Mouse (Mus musculus) lung, adult 2 months (tissue): ENCODE measurements around the gene Kcp. TPM values are rescaled to one million over a fixed set of nuclear protein-coding genes. Genes with fewer than 3 reads are reported as not detected.

Experiments
- DNase-seq: peaks from one replicate; pipeline ENCODE4 v3.0.0; 2022
- H3K4me1 ChIP-seq: fragments of 200-500 bp; 2 replicates; pipeline ENCODE4 v1.6.1; 2011; ENCODE audit warnings: low read length; ENCODE audit not compliant: control insufficient read depth, insufficient read depth
- H3K4me3 ChIP-seq: fragments of 200-500 bp; replicated peaks from 2 replicates; pipeline ENCODE3; 2011; ENCODE audit warnings: low read depth, mild to moderate bottlenecking, control low read depth, low read length; ENCODE audit errors: extremely low read depth
- CTCF ChIP-seq: fragments of 200-500 bp; IDR thresholded peaks from 2 replicates; pipeline ENCODE4 v1.5.1; 2011; ENCODE audit warnings: mild to moderate bottlenecking, low read length, control low read depth; ENCODE audit not compliant: insufficient read depth
- POLR2A ChIP-seq: fragments of 200-500 bp; IDR thresholded peaks from 2 replicates; pipeline ENCODE4 v1.6.1; 2011; ENCODE audit warnings: low read depth, mild to moderate bottlenecking, control low read depth, low read length, borderline replicate concordance; ENCODE audit errors: extremely low read depth
- WGBS: fragments of 180-500 bp; shearing (Covaris S2); methylation state at CpG from one replicate; pipeline ENCODE4 v1.1.7; 2018; 5-methylcytosine and 5-hydroxymethylcytosine counted together
- polyA plus RNA-seq: library from polyadenylated mRNA; depleted of rRNA; stranded (reverse); fragments of >200 nt; gene quantifications from 2 replicates; pipeline ENCODE4 v1.2.3, GENCODE M21; 2012

Gene Kcp
- polyA plus RNA-seq, 1 experiment: 12.3 TPM

DNA sequence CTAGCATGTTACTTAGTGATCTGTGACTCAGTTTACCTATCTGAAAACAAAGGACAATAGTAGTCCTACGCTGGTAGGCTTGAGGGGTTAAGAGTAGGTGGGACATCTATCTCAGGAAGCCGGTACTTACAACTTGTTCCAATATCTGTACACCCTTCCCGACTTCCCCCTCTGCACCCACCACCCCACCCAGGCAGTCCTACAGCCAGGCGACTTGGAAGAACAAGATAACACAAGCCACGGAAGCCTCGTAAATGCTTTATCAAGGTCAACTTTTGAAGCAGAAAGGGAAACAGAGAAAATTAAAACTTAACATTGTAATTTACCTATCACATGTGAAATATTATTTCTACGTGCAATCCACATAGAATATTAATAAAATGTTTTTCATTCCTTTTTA, 7.6 kb downstream of the Kcp start:
- DNase-seq: no peak
- WGBS: 86% methylated on average over 7 of the region's 7 CpGs
- TF ChIP-seq POLR2A (no peak), CTCF (no peak)
- H3K4me3 ChIP-seq: no peak overlapping the region
- no peaks in the 10 kb centered on the region for H3K4me1 ChIP-seq

DNA sequence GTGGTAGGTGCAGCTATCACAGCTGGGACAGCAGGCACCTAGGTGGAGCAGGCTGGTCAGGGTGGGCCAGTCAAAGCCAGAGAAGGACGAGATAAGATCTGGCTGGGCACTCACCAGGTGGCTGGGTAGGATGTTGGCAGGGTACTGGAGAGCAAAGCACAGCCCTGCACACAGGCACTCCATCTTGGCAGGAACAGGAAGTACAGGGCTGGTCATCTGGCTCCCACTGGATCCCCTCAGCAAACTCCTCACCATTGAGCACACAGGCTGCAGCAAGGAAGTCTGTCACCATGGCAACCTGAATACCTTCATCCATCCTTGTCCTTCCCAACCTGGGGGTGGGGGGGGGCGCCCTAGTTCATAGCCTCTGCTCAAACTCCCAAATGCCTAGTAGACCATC, 10.0 kb downstream of the Kcp start:
- no peaks in the 10 kb centered on the region for H3K4me1 ChIP-seq
- no peak for DNase-seq
- no peak for TF ChIP-seq POLR2A
- TF ChIP-seq CTCF: no peak
- WGBS: 37% methylated on average over 2 of the region's 2 CpGs
- no peak overlapping the region for H3K4me3 ChIP-seq

- H3K4me1 ChIP-seq: no peaks in the 10 kb centered on the region
- TF ChIP-seq POLR2A (no peak), CTCF (no peak)
- no peak overlapping the region for H3K4me3 ChIP-seq
- 32% methylated on average over 25 of the region's 25 CpGs for WGBS
- no peak for DNase-seq
These were observed 11.5 kb downstream of the Kcp start for GRCm38 (mm10) chr6:29496270-29496669.

- TF ChIP-seq CTCF (no peak), POLR2A (no peak)
- WGBS: 72% methylated on average over 4 of the region's 4 CpGs
These were observed 13.7 kb downstream of the Kcp start for GRCm38 (mm10) chr6:29494101-29494500.

DNA sequence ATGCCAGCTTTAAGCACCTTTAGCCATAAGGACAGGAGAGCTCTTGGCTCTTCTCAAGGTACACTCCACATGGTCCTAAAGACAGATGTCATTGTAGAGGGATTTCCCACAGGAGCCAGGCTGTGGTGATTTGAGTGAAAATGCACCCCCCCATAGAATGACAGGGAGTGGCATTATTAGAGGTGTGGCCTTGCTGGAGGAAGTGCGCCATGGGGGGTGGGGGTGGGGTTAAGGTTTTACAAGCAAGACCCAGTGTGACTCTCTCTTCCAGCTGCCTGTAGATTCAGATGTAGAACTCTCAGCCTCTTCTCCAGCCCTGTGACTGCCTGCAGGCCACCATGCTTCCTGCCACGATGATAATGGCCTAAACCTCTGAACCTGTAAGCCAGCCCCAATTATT, 21.8 kb downstream of the Kcp start:
- H3K4me3 ChIP-seq: no peak overlapping the region
- 54% methylated on average over 2 of the region's 2 CpGs for WGBS
- no peak for TF ChIP-seq POLR2A
- TF ChIP-seq CTCF: no peak

More at GRCm38 (mm10) chr6:29494101-29494500, 13.7 kb downstream of the Kcp start:
- DNase-seq: no peak
- H3K4me1 ChIP-seq: no peaks in the 10 kb centered on the region
- H3K4me3 ChIP-seq: no peak overlapping the region

DNA sequence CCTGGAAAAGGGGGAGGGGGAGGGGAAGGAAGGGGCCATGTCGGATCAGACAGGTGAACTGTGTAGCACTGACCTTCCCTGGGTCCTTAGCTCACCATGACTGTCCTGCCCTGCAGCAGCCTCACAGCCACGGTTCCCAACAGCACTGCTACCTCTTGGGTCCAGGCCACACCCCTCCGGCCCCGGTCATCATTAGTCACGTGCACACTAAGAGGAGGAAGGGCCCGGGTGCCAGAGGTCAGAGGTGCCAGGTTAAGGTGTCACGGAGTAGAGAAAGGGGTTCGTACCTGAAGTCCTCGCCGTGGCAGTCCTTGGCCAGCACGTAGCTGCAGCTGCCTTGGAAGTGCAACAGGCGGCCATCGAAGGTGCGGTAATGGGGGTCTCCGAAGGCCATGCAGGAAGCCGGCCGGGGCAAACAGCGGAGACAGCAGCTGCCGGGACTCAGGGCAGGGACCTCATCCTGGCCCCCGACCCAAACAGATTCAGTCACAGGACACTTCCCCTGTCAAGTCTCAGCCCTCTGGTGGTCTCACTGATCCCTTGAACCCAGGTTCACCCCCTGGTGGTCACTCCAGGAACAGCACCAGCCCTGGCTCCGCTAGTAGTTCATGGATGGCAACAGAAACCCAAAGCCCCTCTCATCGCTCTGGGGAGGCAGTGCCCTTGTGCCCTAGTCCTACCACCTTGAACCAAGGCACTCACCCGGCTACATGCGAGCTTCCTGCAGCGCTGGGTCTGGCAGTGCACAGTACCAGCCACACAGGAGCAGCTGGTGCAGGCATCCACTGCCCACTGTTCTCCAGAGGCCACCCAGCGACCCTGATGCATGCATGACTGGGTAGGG, 22.8 kb downstream of the Kcp start:
- WGBS: 8% methylated on average over 26 of the region's 26 CpGs
- peak; percentile 64 for DNase-seq
- Histone ChIP-seq H3K4me3 (peak overlapping the region; percentile 52), H3K4me1 (peaks cover 2% of the 10 kb centered on the region; the same call in 1 of the 2 replicates)
- TF ChIP-seq CTCF: peak; percentile 92
- no peak for TF ChIP-seq POLR2A

More for the DNA sequence above, 21.8 kb downstream of the Kcp start:
- peaks cover 2% of the 10 kb centered on the region; the same call in 1 of the 2 replicates for H3K4me1 ChIP-seq
- DNase-seq: no peak

GRCm38 (mm10) chr6:29482691-29483090, 25.1 kb downstream of the Kcp start:
- peaks cover 2% of the 10 kb centered on the region; the same call in 1 of the 2 replicates for H3K4me1 ChIP-seq
- TF ChIP-seq POLR2A (no peak), CTCF (no peak)
- no peak for DNase-seq
- 95% methylated on average over 13 of the region's 13 CpGs for WGBS
- no peak overlapping the region for H3K4me3 ChIP-seq

DNA sequence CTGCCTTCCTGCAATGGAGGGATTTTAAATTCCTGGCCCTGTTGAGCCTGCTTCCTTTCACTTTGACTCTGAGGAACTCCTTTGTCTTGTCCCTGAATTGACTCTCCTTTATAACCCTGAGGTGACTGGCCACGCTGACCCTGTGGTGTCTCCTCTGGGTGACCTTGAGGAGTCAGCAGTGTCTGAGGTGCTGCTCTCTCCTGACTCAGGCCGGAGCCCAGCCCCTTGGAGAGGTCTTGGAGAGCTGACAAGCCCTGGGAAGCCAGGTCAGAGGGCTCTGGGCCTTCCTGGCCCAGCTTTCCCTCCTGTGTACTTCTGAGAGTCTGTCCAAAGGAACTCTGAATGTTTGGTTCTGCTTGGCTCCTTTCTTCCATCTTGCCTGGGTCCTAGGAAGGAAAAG, 33.0 kb downstream of the Kcp start:
- DNase-seq: no peak
- no peak for TF ChIP-seq CTCF
- no peak for TF ChIP-seq POLR2A
- Histone ChIP-seq H3K4me1 (0 out of 2 replicates have a peak, but pooled peaks cover 3% of the 10 kb centered on the region), H3K4me3 (no peak overlapping the region)
- 67% methylated on average over 2 of the region's 2 CpGs for WGBS

DNA sequence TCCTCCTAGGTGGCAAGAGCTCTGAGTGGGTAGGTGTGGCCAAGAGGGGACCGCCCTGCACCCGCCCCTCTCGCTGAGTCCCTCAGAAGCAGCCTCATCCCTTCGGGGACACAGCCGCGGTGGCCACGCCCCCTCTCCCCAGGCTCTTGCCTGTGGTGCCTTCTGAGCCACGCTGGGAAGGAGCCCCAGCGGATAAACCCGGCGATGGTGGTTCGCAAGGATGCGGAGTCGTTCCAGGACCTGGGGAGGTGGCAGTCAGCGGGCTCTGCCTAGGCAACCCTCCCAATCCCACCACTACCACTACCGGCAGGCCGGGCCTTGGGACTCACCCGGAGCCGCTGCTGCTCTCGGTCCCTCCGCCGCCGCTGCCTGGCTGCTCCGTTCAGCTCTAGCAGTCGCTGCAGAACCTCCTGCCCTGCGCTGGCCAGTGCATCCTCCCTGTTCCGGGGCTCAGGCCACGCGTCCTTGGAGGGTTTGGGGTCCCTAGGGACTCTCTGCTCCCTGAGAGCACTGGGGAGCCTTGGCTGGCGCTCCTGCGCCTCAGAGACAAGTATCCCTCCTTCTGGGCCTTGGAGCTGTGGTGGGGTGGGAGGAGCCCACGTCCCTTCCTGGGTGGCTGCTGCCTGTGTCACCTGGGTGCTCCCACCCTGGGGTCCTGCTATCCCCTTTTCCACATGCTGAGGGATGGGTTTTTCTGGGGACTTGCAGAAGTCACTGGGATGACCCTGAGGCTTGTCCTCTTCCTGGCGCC, 33.6 kb downstream of the Kcp start:
- no peak for TF ChIP-seq CTCF
- no peak for TF ChIP-seq POLR2A
- DNase-seq: peak; percentile 64
- WGBS: 7% methylated on average over 33 of the region's 33 CpGs
- 0 out of 2 replicates have a peak, but pooled peaks cover 3% of the 10 kb centered on the region for H3K4me1 ChIP-seq
- peak overlapping the region; percentile 17 for H3K4me3 ChIP-seq

DNA sequence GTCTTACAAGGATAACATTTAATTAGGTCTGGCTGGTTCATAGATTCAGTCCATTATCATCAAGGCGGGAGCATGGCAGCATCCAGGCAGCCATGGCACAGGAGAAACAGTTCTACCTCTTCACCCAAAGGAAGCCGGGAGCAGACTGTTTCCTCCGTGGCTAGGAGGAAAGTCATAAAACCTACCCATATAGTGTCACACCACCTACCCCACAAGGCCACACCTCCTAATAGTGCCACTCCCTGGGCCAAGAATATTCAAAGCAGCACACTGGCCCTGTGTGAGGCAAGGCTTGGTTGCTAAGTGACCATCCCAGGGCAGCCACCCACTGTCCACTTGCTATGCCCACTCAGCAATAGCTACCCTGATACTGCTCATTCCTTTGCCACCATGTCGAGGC, 36.6 kb downstream of the Kcp start, which contains the start of gene Atp6v1fnb:
Gene Atp6v1fnb (plus strand): TSS at position 301 of the 400 bp plus-strand sequence.
- TF ChIP-seq CTCF (no peak), POLR2A (no peak)
- DNase-seq: no peak
- 88% methylated on average over 4 of the region's 4 CpGs for WGBS
- H3K4me1 ChIP-seq: peaks cover 3% of the 10 kb centered on the region; the same call in 1 of the 2 replicates
- H3K4me3 ChIP-seq: no peak within 1 kb of the TSS

DNA sequence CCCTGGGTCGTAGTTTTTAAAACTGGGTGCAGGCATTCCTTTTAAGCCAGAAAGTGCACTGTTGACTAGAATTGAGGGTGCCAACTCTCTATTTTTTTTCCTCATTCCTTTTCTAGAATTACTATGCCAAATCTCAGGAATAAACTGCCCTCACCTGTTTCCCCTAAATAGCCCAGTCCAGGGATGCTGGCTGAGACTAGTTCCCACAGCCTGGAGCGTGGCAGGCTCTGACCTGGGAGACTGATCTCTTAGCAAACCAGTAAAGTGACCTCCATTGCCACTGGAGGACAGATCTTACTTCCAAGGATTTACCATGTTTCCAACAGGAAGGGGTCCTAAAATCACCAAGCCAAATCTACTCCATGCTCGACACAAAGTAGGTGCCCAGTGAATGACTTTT, 38.9 kb downstream of the Kcp start:
- DNase-seq: no peak
- Histone ChIP-seq H3K4me1 (no peaks in the 10 kb centered on the region; the same call in 1 of the 2 replicates), H3K4me3 (no peak overlapping the region)
- no peak for TF ChIP-seq CTCF
- no peak for TF ChIP-seq POLR2A
- WGBS: 86% methylated on average over 3 of the region's 3 CpGs
